Mouse (Mus musculus) frontal cortex, adult 2 months (tissue): ENCODE measurements at regions not wholly inside any gene's neighbourhood (a gene's known extent, or its start where the extent isn't known, plus 50 kb on each side); places are given as distances from the start of the nearest gene placed in this dataset.

Experiments
- DNase-seq, 2 experiments: peaks; one replicate each; pipeline ENCODE4 v3.0.0; 2022; ENCODE audit warnings: low spot score in 1 of 2; ENCODE audit errors: extremely low spot score in 1 of 2

GRCm38 (mm10) chr13:34576392-34576791 lies 76.9 kb downstream of the Pxdc1 start:
- DNase-seq: no peak

GRCm38 (mm10) chr13:34575997-34576314 lies 77.3 kb downstream of the Pxdc1 start:
- DNase-seq: peak; percentile 55 to 75

GRCm38 (mm10) chr13:34575179-34575996 lies 77.9 kb downstream of the Pxdc1 start:
- DNase-seq: peak in 1 of 2 experiments; percentile 21

GRCm38 (mm10) chr13:34569312-34569711 lies 84.0 kb downstream of the Pxdc1 start:
- no peak for DNase-seq

GRCm38 (mm10) chr13:34566687-34567086 lies 86.6 kb downstream of the Pxdc1 start:
- no peak for DNase-seq

- DNase-seq: no peak
These were observed 103.0 kb downstream of the Pxdc1 start for GRCm38 (mm10) chr13:34550130-34550884.

GRCm38 (mm10) chr13:34540646-34541045 lies 112.6 kb downstream of the Pxdc1 start:
- DNase-seq: no peak

- DNase-seq: no peak
These were observed 119.4 kb downstream of the Pxdc1 start for GRCm38 (mm10) chr13:34533896-34534295.

GRCm38 (mm10) chr13:34511332-34511731 lies 142.0 kb downstream of the Pxdc1 start:
- no peak for DNase-seq

GRCm38 (mm10) chr13:34507224-34507623 lies 146.1 kb downstream of the Pxdc1 start:
- DNase-seq: no peak

GRCm38 (mm10) chr13:34505861-34506260 lies 147.4 kb downstream of the Pxdc1 start:
- no peak for DNase-seq

GRCm38 (mm10) chr13:34504879-34505278 lies 148.4 kb downstream of the Pxdc1 start:
- DNase-seq: no peak

GRCm38 (mm10) chr13:34498910-34499309 lies 153.9 kb upstream of the Slc22a23 start:
- no peak for DNase-seq

GRCm38 (mm10) chr13:34497667-34498066 lies 152.7 kb upstream of the Slc22a23 start:
- no peak for DNase-seq

GRCm38 (mm10) chr13:34484831-34485230 lies 139.8 kb upstream of the Slc22a23 start:
- DNase-seq: no peak

GRCm38 (mm10) chr13:34481461-34481860 lies 136.5 kb upstream of the Slc22a23 start:
- peak in 1 of 2 experiments; percentile 3 for DNase-seq

- DNase-seq: peak in 1 of 2 experiments; percentile 6
These were observed 125.4 kb upstream of the Slc22a23 start for GRCm38 (mm10) chr13:34470410-34470809.

- DNase-seq: peak in 1 of 2 experiments; percentile 2
These were observed 124.6 kb upstream of the Slc22a23 start for GRCm38 (mm10) chr13:34469568-34469967.

- no peak for DNase-seq
These were observed 123.3 kb upstream of the Slc22a23 start for GRCm38 (mm10) chr13:34468132-34468748.

- no peak for DNase-seq
These were observed 121.0 kb upstream of the Slc22a23 start for GRCm38 (mm10) chr13:34465862-34466430.

GRCm38 (mm10) chr13:34465456-34465855 lies 120.5 kb upstream of the Slc22a23 start:
- DNase-seq: no peak
